Mouse (Mus musculus) neutrophil, adult 5-6 weeks (primary cell): ENCODE results near the gene Shisal2b. TPM values are rescaled to one million over a fixed set of nuclear protein-coding genes. Genes with fewer than 3 reads are reported as not detected.

Source experiments
- ATAC-seq: fragments of 151-379, 151-347 bp; 2 replicates; pipeline ENCODE4 v1.8.0; 2017; ENCODE audit warnings: mild to moderate bottlenecking, moderate TSS enrichment; ENCODE audit not compliant: insufficient number of reproducible peaks, poor library complexity, low FRiP score, severe bottlenecking; ENCODE audit errors: extremely low read depth
- total RNA-seq: library from RNA; stranded (forward); fragments of 200-1000 nt; gene quantifications from 2 replicates; pipeline ENCODE4 v1.2.3, GENCODE M21; 2017

The Shisal2b gene
- total RNA-seq, 1 experiment from 2014 or later = not detected

DNA sequence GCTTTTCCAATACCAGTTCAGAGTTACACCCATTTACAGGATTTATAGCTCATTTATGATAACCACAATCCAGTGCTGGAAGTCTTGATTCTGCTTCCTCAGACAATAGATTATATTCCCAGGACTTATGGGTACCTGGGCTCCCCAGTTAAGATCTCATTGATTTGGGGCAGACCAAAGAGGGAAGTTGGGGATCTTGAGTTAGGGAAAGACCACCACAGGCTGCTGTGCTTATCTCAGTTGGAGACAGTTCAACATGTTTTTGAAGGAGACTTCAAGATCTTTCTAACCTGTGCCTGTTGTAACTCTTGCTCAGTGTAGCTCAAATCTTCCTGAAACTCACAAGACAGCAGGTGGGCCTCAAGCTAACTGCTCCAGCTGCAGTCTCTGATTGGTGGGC, 42.5 kb downstream of the Shisal2b start:
- ATAC-seq = no peak

DNA sequence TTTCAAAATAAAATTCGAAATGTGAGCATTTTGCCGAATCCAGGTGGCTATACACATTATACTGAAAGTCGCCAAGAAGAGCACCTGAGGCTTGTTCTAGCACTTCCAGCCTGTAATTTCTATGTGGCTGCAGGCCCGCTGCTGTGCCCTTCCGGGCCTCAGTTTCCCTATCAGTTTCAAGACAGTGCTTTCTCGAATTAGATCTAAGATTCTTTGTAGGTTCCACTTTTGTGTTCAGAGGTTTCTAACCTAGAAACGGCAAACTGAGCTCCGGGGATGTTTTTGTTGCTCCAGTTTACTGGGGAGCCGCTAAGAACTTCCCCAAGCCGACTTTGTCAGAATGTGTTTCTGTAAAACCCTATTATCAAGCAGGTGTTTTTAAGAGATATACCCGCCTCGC, 46.0 kb downstream of the Shisal2b start:
- no peak for ATAC-seq

GRCm38 (mm10) chr13:104816635-104817571, 46.8 kb downstream of the Shisal2b start, which contains the start of gene Cwc27:
TSS of gene Cwc27 (minus strand) at chr13:104817142.
- peak; percentile 94 for ATAC-seq

DNA sequence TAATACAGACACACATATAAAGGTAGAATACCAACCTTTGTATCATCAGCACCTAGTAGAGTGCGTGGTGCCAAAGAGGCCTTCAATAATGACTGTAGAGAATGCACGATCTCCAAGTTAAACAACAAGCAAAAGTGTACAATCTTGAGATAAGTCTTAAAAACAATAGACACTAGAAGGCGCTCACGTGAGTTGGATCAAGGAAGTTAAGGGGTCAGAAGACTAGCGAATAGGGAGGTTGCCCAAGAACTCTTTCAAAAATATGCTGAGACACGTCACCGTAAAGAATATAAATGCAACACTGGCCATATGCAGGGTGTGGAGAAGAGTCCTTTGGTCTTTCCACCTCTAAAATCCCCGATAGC, 47.4 kb downstream of the Shisal2b start:
- ATAC-seq = peak; percentile 13; the same call in 1 of the 2 replicates

- ATAC-seq = peak; percentile 53; the same call in 1 of the 2 replicates
Observed at GRCm38 (mm10) chr13:104805681-104806080, 58.0 kb downstream of the Shisal2b start.

GRCm38 (mm10) chr13:104799566-104800182, 64.0 kb downstream of the Shisal2b start:
- ATAC-seq = no peak

GRCm38 (mm10) chr13:104799067-104799466, 64.6 kb downstream of the Shisal2b start:
- no peak for ATAC-seq

Other genes with a start within 250 kb of the Shisal2b start
- gene Srek1ip1, start 71.4 kb downstream of the Shisal2b start, total RNA-seq = 14.2 and 15.5 TPM in 2 replicates
- 28.7 and 39.0 TPM in 2 replicates for gene Cwc27, start 46.8 kb downstream of the Shisal2b start, total RNA-seq
- under 0.01 TPM in 1 of 2 replicates, not detected in the other for gene Rgs7bp, start 191.0 kb upstream of the Shisal2b start, total RNA-seq
- not detected in 2 replicates for gene 4933425L06Rik, start 218.2 kb upstream of the Shisal2b start, total RNA-seq